Mouse (Mus musculus): Measurements from ENCODE around the gene Atp2a2. TPM values are rescaled to one million over a fixed set of nuclear protein-coding genes. Genes with fewer than 3 reads are reported as not detected.

Gene Atp2a2
- 372 and 457 TPM in 2 replicates for total RNA-seq (2012; rRNA removed)

DNA sequence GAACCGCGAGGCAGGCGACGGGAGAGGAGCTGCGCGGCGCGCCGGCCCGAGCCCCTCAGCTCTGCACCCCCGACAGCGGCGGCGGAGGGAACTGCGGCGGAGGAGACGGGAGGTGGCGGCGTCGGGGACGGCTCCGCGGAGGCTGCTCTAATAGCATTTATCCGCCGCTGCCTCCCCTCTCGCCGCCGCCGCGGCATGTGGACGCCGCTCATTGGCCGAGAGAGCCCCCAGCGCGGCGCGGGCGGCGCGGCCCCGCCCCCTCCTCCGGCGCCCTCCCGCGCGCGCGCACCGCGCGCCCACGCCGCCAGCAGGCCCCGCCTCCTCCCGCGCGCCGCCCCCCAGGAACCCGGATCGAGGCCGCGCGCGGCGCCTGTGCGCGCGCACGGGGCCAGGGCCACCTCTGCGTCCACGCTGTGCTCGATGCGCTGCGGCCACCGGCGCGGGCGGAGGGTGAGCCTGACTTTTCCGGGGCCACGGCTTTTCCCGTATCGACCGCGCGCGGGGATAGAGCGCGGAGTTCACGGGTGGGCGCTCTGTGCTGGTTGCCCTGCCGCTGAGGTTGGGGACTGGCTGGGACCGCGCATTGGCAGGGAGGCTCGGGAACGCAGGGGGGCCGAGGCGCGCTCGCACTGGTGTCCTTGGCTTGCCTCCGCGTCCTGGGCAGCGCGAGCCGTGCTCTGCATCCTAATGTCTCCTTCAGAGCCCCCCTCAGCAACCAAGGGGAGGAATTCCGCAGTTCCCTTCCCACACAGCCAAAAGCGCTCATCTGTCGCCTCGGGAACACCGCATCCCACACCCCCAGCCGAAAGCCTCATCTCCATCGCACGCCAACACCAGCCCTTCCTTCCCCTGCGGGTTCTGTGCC lies at the start of gene Atp2a2:
Gene Atp2a2 (minus strand): TSS at position 149 of the 865 bp plus-strand sequence.
- TF ChIP-seq CHD2 (IDR thresholded peaks at IDR 0.05; ENCODE audit: low read depth, low read length) (no peak), MAFK (IDR thresholded peaks at IDR 0.05; ENCODE audit: insufficient read depth, low read depth, low read length) (no peak), HCFC1 (IDR thresholded peaks at IDR 0.05; ENCODE audit: borderline replicate concordance, insufficient read depth, low read length) (no peak), ZNF384 (IDR thresholded peaks at IDR 0.05; ENCODE audit: low read depth, low read length) (no peak), ZC3H11A (IDR thresholded peaks at IDR 0.05; ENCODE audit: borderline replicate concordance, low read depth, low read length) (no peak)
- peak within 1 kb of the TSS; percentile 83 for H3K27ac ChIP-seq (ENCODE audit: insufficient read depth, low read depth, low read length, poor library complexity, severe bottlenecking)
- H3K9me3 ChIP-seq (ENCODE audit: control insufficient read depth, insufficient read depth, low read depth, low read length), result no peaks in the 10 kb centered on the region
- H3K4me1 ChIP-seq (ENCODE audit: control insufficient read depth in 2 of 2, insufficient read depth in 2 of 2, low read length in 2 of 2, poor library complexity in 1 of 2), result peaks cover 2 to 6% of the 10 kb centered on the region in 2 experiments; a peak in 3 of 4 replicates
- peak; percentile 71 for DNase-seq (ENCODE audit: low read depth, low spot score)
- H3K36me3 ChIP-seq (ENCODE audit: control insufficient read depth, insufficient read depth, low read length, poor library complexity, severe bottlenecking), result peaks cover 2% of the 10 kb centered on the region
- peak within 1 kb of the TSS; percentile 85 to 95 for H3K4me3 ChIP-seq (ENCODE audit: insufficient read depth in 1 of 2, low read depth in 1 of 2, low read length in 2 of 2, poor library complexity in 1 of 2, severe bottlenecking in 1 of 2)
- peak within 1 kb of the TSS; percentile 96 for H3K9ac ChIP-seq (ENCODE audit: insufficient read depth, low read depth, low read length, poor library complexity, severe bottlenecking)
- in situ Hi-C loops (cut with MboI; ENCODE audit: low sequenced_read_pairs in 2 of 2, unreplicated experiment in 2 of 2), result no loop called here

DNA sequence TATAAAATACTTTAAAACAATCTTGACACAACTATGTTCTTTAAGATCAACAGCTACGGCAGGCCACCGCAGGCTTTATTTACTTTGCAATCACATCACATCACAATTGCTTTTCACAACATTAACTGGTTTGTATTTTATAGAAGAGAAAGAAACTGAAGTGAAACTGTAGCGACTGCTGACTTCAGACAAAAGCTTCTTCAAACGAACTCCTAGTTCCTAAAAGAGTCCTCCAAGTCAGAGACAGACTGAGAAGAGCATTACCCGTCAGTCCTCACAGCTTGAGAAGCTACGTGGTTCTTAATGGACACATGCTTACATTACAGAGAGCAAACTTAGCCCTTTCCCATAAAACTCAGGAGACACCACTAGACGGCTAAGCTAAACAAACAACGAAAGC lies 48.4 kb upstream of the Atp2a2 start:
- Histone ChIP-seq H3K36me3 (ENCODE audit: control insufficient read depth, insufficient read depth, low read length, poor library complexity, severe bottlenecking) (no peaks in the 10 kb centered on the region), H3K4me3 (ENCODE audit: insufficient read depth in 1 of 2, low read depth in 1 of 2, low read length in 2 of 2, poor library complexity in 1 of 2, severe bottlenecking in 1 of 2) (no peak overlapping the region), H3K9ac (ENCODE audit: insufficient read depth, low read depth, low read length, poor library complexity, severe bottlenecking) (no peak overlapping the region), H3K27ac (ENCODE audit: insufficient read depth, low read depth, low read length, poor library complexity, severe bottlenecking) (no peak overlapping the region), H3K4me1 (ENCODE audit: control insufficient read depth in 2 of 2, insufficient read depth in 2 of 2, low read length in 2 of 2, poor library complexity in 1 of 2) (no peaks in the 10 kb centered on the region; a peak in 1 of 4 replicates), H3K9me3 (ENCODE audit: control insufficient read depth, insufficient read depth, low read depth, low read length) (no peaks in the 10 kb centered on the region)
- DNase-seq (ENCODE audit: low read depth, low spot score), result no peak
- TF ChIP-seq MAFK (IDR thresholded peaks at IDR 0.05; ENCODE audit: insufficient read depth, low read depth, low read length) (no peak), ZNF384 (IDR thresholded peaks at IDR 0.05; ENCODE audit: low read depth, low read length) (no peak), CHD2 (IDR thresholded peaks at IDR 0.05; ENCODE audit: low read depth, low read length) (no peak), ZC3H11A (IDR thresholded peaks at IDR 0.05; ENCODE audit: borderline replicate concordance, low read depth, low read length) (no peak), HCFC1 (IDR thresholded peaks at IDR 0.05; ENCODE audit: borderline replicate concordance, insufficient read depth, low read length) (no peak)
- in situ Hi-C loops (cut with MboI; ENCODE audit: low sequenced_read_pairs in 2 of 2, unreplicated experiment in 2 of 2), result no loop called here

DNA sequence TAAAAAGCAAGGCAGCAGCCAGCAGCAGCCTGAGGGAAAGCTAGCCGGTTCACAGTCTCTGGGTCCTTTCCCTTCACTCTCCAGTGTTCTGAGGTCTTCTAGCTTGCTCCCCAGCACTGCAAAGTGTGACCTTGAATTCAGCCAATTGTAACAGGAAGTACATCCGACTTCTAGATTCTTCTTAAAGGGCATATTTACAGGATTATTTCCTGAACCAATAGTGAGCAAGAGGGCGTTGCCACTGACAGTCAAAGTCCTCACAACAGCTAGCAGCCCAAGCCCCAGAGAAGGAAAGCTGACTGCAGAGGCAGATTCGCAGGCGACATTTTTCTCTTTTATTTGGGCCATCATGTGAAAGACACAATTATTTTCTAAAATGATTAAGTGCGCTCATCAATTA lies 46.6 kb upstream of the Atp2a2 start:
- H3K4me1 ChIP-seq (ENCODE audit: control insufficient read depth in 2 of 2, insufficient read depth in 2 of 2, low read length in 2 of 2, poor library complexity in 1 of 2), result no peaks in the 10 kb centered on the region; a peak in 1 of 4 replicates

DNA sequence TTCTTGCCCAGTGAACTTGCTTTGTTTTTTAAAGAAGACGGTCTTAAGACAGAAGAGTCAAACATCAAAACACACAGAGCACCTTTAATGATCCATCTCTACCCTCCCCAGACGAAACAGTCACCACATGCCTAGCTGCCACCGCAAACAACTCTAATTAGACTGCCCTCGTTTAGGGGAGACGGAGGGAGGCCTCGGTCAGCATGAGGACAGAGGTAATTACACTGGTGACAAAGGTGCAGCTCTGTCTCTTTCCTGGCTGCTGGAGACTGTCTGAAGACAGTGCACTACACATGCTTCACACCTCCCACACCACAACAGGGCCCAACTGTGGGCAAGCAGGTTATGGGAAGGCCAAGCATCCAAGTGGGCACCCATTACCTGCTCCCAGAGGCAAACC lies 45.8 kb upstream of the Atp2a2 start:
- no peak overlapping the region for H3K27ac ChIP-seq (ENCODE audit: insufficient read depth, low read depth, low read length, poor library complexity, severe bottlenecking)
- in situ Hi-C loops (cut with MboI; ENCODE audit: low sequenced_read_pairs in 2 of 2, unreplicated experiment in 2 of 2), result no loop called here

More for the DNA sequence above, 46.6 kb upstream of the Atp2a2 start:
- H3K9ac ChIP-seq (ENCODE audit: insufficient read depth, low read depth, low read length, poor library complexity, severe bottlenecking), result no peak overlapping the region
- no peak for DNase-seq (ENCODE audit: low read depth, low spot score)
- in situ Hi-C loops (cut with MboI; ENCODE audit: low sequenced_read_pairs in 2 of 2, unreplicated experiment in 2 of 2), result no loop called here
- H3K36me3 ChIP-seq (ENCODE audit: control insufficient read depth, insufficient read depth, low read length, poor library complexity, severe bottlenecking), result no peaks in the 10 kb centered on the region
- no peaks in the 10 kb centered on the region for H3K9me3 ChIP-seq (ENCODE audit: control insufficient read depth, insufficient read depth, low read depth, low read length)
- H3K27ac ChIP-seq (ENCODE audit: insufficient read depth, low read depth, low read length, poor library complexity, severe bottlenecking), result no peak overlapping the region
- no peak for TF ChIP-seq CHD2 (IDR thresholded peaks at IDR 0.05; ENCODE audit: low read depth, low read length)
- no peak for TF ChIP-seq ZNF384 (IDR thresholded peaks at IDR 0.05; ENCODE audit: low read depth, low read length)
- no peak for TF ChIP-seq MAFK (IDR thresholded peaks at IDR 0.05; ENCODE audit: insufficient read depth, low read depth, low read length)
- no peak for TF ChIP-seq HCFC1 (IDR thresholded peaks at IDR 0.05; ENCODE audit: borderline replicate concordance, insufficient read depth, low read length)
- no peak for TF ChIP-seq ZC3H11A (IDR thresholded peaks at IDR 0.05; ENCODE audit: borderline replicate concordance, low read depth, low read length)
- no peak overlapping the region for H3K4me3 ChIP-seq (ENCODE audit: insufficient read depth in 1 of 2, low read depth in 1 of 2, low read length in 2 of 2, poor library complexity in 1 of 2, severe bottlenecking in 1 of 2)

More for the DNA sequence above, 45.8 kb upstream of the Atp2a2 start:
- no peak overlapping the region for H3K4me3 ChIP-seq (ENCODE audit: insufficient read depth in 1 of 2, low read depth in 1 of 2, low read length in 2 of 2, poor library complexity in 1 of 2, severe bottlenecking in 1 of 2)
- DNase-seq (ENCODE audit: low read depth, low spot score), result no peak
- no peaks in the 10 kb centered on the region for H3K36me3 ChIP-seq (ENCODE audit: control insufficient read depth, insufficient read depth, low read length, poor library complexity, severe bottlenecking)
- H3K9me3 ChIP-seq (ENCODE audit: control insufficient read depth, insufficient read depth, low read depth, low read length), result no peaks in the 10 kb centered on the region
- no peak overlapping the region for H3K9ac ChIP-seq (ENCODE audit: insufficient read depth, low read depth, low read length, poor library complexity, severe bottlenecking)
- no peaks in the 10 kb centered on the region; a peak in 1 of 4 replicates for H3K4me1 ChIP-seq (ENCODE audit: control insufficient read depth in 2 of 2, insufficient read depth in 2 of 2, low read length in 2 of 2, poor library complexity in 1 of 2)
- TF ChIP-seq HCFC1 (IDR thresholded peaks at IDR 0.05; ENCODE audit: borderline replicate concordance, insufficient read depth, low read length) (no peak), CHD2 (IDR thresholded peaks at IDR 0.05; ENCODE audit: low read depth, low read length) (no peak), ZNF384 (IDR thresholded peaks at IDR 0.05; ENCODE audit: low read depth, low read length) (no peak)

Data from ES-E14 (cell line).